ENCODE assay signal across 8 mouse cellular contexts in genomic region chr6:52443112-52443984, GRCm38 (mm10).
DNase-seq lines count a peak whose midpoint lies in the region; ATAC-seq and TF ChIP-seq lines count a peak whose summit lies in the region.

No protein-coding gene starts in this region.

- H3K27me3 ChIP-seq in kidney, embryonic 14.5 days (ENCODE audit: control insufficient read depth, insufficient read depth, low read length) = 0 out of 2 replicates have a peak, but pooled peaks cover 3% of the 10 kb centered on the region
- no peaks in the 10 kb centered on the region for H3K27me3 ChIP-seq in embryonic facial prominence, embryonic 12.5 days
- no peaks in the 10 kb centered on the region for H3K27me3 ChIP-seq in hindbrain, postnatal 0 days (ENCODE audit: insufficient read depth, low read length)
- H3K27me3 ChIP-seq in neural tube, embryonic 13.5 days = peaks cover 9% of the 10 kb centered on the region

- WGBS in kidney, embryonic 14.5 days = 21% methylated on average over 24 of the region's 24 CpGs
- WGBS in embryonic facial prominence, embryonic 12.5 days = 30% methylated on average over 24 of the region's 24 CpGs
- 37% methylated on average over 24 of the region's 24 CpGs for WGBS in hindbrain, postnatal 0 days
- 30% methylated on average over 24 of the region's 24 CpGs for WGBS in neural tube, embryonic 13.5 days

- H3K27ac ChIP-seq in kidney, embryonic 14.5 days (ENCODE audit: low read depth, low read length) = no peak overlapping the region
- H3K27ac ChIP-seq in embryonic facial prominence, embryonic 12.5 days = no peak overlapping the region
- H3K27ac ChIP-seq in hindbrain, postnatal 0 days = no peak overlapping the region
- H3K27ac ChIP-seq in neural tube, embryonic 13.5 days (replicated peaks) = no peak overlapping the region

- peak overlapping the region; percentile 32 for H3K4me2 ChIP-seq in kidney, embryonic 14.5 days (replicated peaks; ENCODE audit: low read depth, low read length)
- H3K4me2 ChIP-seq in embryonic facial prominence, embryonic 12.5 days (replicated peaks) = peak overlapping the region; percentile 21
- H3K4me2 ChIP-seq in hindbrain, postnatal 0 days (ENCODE audit: low read depth, low read length) = peak overlapping the region; percentile 35
- peak overlapping the region; percentile 41 for H3K4me2 ChIP-seq in neural tube, embryonic 13.5 days

- DNase-seq in kidney, postnatal 14 days = no peak
- no peak for DNase-seq in hindbrain, postnatal 0 days (ENCODE audit: low spot score)
- no peak for DNase-seq in urinary bladder, postnatal 10 days (ENCODE audit: low spot score)
- no peak for DNase-seq in thymus, postnatal 14 days
- no peak for DNase-seq in cerebellum, postnatal 36 days

- 0 out of 2 replicates have a peak overlapping the region, but pooled peaks have one; percentile 2 for H3K4me3 ChIP-seq in kidney, embryonic 14.5 days (ENCODE audit: low read length)
- H3K4me3 ChIP-seq in embryonic facial prominence, embryonic 12.5 days = no peak overlapping the region
- no peak overlapping the region for H3K4me3 ChIP-seq in hindbrain, postnatal 0 days (ENCODE audit: low read length)
- H3K4me3 ChIP-seq in neural tube, embryonic 13.5 days = no peak overlapping the region

- no peak overlapping the region for H3K9ac ChIP-seq in kidney, embryonic 14.5 days (ENCODE audit: low read depth, low read length)
- no peak overlapping the region for H3K9ac ChIP-seq in embryonic facial prominence, embryonic 12.5 days
- H3K9ac ChIP-seq in hindbrain, postnatal 0 days (replicated peaks; ENCODE audit: low read length) = no peak overlapping the region
- peak overlapping the region; percentile 3; the same call in 1 of the 2 replicates for H3K9ac ChIP-seq in neural tube, embryonic 13.5 days

- no peaks in the 10 kb centered on the region for H3K36me3 ChIP-seq in kidney, embryonic 14.5 days (ENCODE audit: control insufficient read depth, insufficient read depth, low read length)
- no peaks in the 10 kb centered on the region for H3K36me3 ChIP-seq in embryonic facial prominence, embryonic 12.5 days
- H3K36me3 ChIP-seq in hindbrain, postnatal 0 days (ENCODE audit: insufficient read depth, low read length) = no peaks in the 10 kb centered on the region
- H3K36me3 ChIP-seq in neural tube, embryonic 13.5 days = no peaks in the 10 kb centered on the region

- H3K9me3 ChIP-seq in kidney, embryonic 14.5 days (ENCODE audit: control insufficient read depth, low read length) = no peaks in the 10 kb centered on the region
- no peaks in the 10 kb centered on the region for H3K9me3 ChIP-seq in embryonic facial prominence, embryonic 12.5 days
- no peaks in the 10 kb centered on the region for H3K9me3 ChIP-seq in hindbrain, postnatal 0 days (ENCODE audit: low read length)
- H3K9me3 ChIP-seq in neural tube, embryonic 13.5 days = no peaks in the 10 kb centered on the region

- no peak for TF ChIP-seq CTCF in hindbrain, postnatal 0 days (IDR thresholded peaks at IDR 0.05; ENCODE audit: low read depth)

- 0 out of 2 replicates have a peak, but pooled peaks cover 4% of the 10 kb centered on the region for H3K4me1 ChIP-seq in kidney, embryonic 14.5 days (ENCODE audit: control insufficient read depth, insufficient read depth, low read length)
- H3K4me1 ChIP-seq in embryonic facial prominence, embryonic 12.5 days = peaks cover 5% of the 10 kb centered on the region; the same call in 1 of the 2 replicates
- no peaks in the 10 kb centered on the region for H3K4me1 ChIP-seq in hindbrain, postnatal 0 days (ENCODE audit: insufficient read depth, low read length)
- peaks cover 8% of the 10 kb centered on the region for H3K4me1 ChIP-seq in neural tube, embryonic 13.5 days (replicated peaks)

- ATAC-seq in kidney, embryonic 14.5 days (ENCODE audit: low FRiP score, low TSS enrichment) = no peak
- ATAC-seq in embryonic facial prominence, embryonic 12.5 days (ENCODE audit: insufficient number of reproducible peaks, insufficient read depth, low FRiP score, low TSS enrichment) = no peak
- ATAC-seq in hindbrain, postnatal 0 days = no peak
- no peak for ATAC-seq in neural tube, embryonic 13.5 days (ENCODE audit: low read depth)
